Mouse (Mus musculus) MEL (cell line): Measurements from ENCODE around the gene Ly6g6c. TPM values are rescaled to one million over a fixed set of nuclear protein-coding genes. Genes with fewer than 3 reads are reported as not detected.

Experiments used
- DNase-seq: peaks from one replicate; pipeline ENCODE4 v3.0.0; 2011; ENCODE audit warnings: low read depth, low spot score
- H3K27ac ChIP-seq: 2 replicates; pipeline ENCODE4 v1.5.1; 2012; ENCODE audit warnings: low read depth, mild to moderate bottlenecking, control low read depth, low read length, moderate library complexity; ENCODE audit not compliant: control insufficient read depth
- H3K27me3 ChIP-seq, 2 experiments: fragments of 150-350 bp in 1 of 2; sonication (generic) in 1 of 2; 2 replicates each; pipeline ENCODE4 v1.6.1; 2012; ENCODE audit warnings: low read length in 2 of 2, mild to moderate bottlenecking in 2 of 2, improper control_type of control experiment in 1 of 2, moderate library complexity in 1 of 2; ENCODE audit not compliant: insufficient read depth in 2 of 2, control insufficient read depth in 1 of 2
- H3K36me3 ChIP-seq, 2 experiments: 2 replicates each; pipeline ENCODE4 v1.6.1; 2012 to 2014; ENCODE audit warnings: low read length in 2 of 2, improper control_type of control experiment in 1 of 2, inconsistent platforms in 1 of 2, mild to moderate bottlenecking in 1 of 2; ENCODE audit not compliant: insufficient read depth in 2 of 2, control insufficient read depth in 1 of 2
- H3K4me1 ChIP-seq, 2 experiments: fragments of 150-350 bp in 1 of 2; sonication (generic) in 1 of 2; 2 replicates each; pipeline ENCODE4 v1.6.1; 2012; ENCODE audit warnings: low read length in 2 of 2, improper control_type of control experiment in 1 of 2, mild to moderate bottlenecking in 1 of 2; ENCODE audit not compliant: insufficient read depth in 2 of 2, control insufficient read depth in 1 of 2
- H3K4me3 ChIP-seq, 2 experiments: fragments of 150-350 bp in 1 of 2; sonication (generic) in 1 of 2; 2 replicates each; pipeline ENCODE4 v1.5.1; 2012; ENCODE audit warnings: low read depth in 2 of 2, low read length in 2 of 2, mild to moderate bottlenecking in 2 of 2, moderate library complexity in 2 of 2, control low read depth in 1 of 2, improper control_type of control experiment in 1 of 2; ENCODE audit not compliant: control insufficient read depth in 1 of 2, insufficient read depth in 1 of 2
- H3K79me2 ChIP-seq: 2 replicates; pipeline ENCODE4 v1.6.1; 2012; ENCODE audit warnings: mild to moderate bottlenecking, low read length, moderate library complexity; ENCODE audit not compliant: control insufficient read depth, poor library complexity, insufficient read depth
- H3K9ac ChIP-seq: 2 replicates; pipeline ENCODE4 v1.6.1; 2012; ENCODE audit warnings: low read depth, mild to moderate bottlenecking, control low read depth, low read length, moderate library complexity; ENCODE audit not compliant: control insufficient read depth, poor library complexity, severe bottlenecking
- H3K9me3 ChIP-seq: fragments of 150-350 bp; sonication (generic); replicated peaks from 2 replicates; pipeline ENCODE4 v1.6.1; 2012; ENCODE audit warnings: mild to moderate bottlenecking, low read length, improper control_type of control experiment, moderate library complexity; ENCODE audit not compliant: insufficient read depth
- BHLHE40 ChIP-seq: IDR thresholded peaks from 2 replicates; pipeline ENCODE4 v1.6.1; 2012; ENCODE audit warnings: low read depth, mild to moderate bottlenecking, inconsistent platforms, low read length, improper control_type of control experiment, borderline replicate concordance
- CHD1 ChIP-seq: IDR thresholded peaks from 2 replicates; pipeline ENCODE4 v1.6.1; 2012; ENCODE audit warnings: low read depth, mild to moderate bottlenecking, inconsistent platforms, low read length, improper control_type of control experiment
- CTCF ChIP-seq, 3 experiments: IDR thresholded peaks in 2 of 3; conservative IDR thresholded peaks in 1 of 3; 2 replicates each; pipeline ENCODE4 v1.5.1; 2011 to 2012; ENCODE audit warnings: low read length in 3 of 3, low read depth in 2 of 3, mild to moderate bottlenecking in 2 of 3, improper control_type of control experiment in 1 of 3, inconsistent platforms in 1 of 3, mixed read lengths in 1 of 3, moderate library complexity in 1 of 3; ENCODE audit not compliant: control insufficient read depth in 1 of 3, insufficient read depth in 1 of 3, poor library complexity in 1 of 3, severe bottlenecking in 1 of 3
- EP300 ChIP-seq, 2 experiments: IDR thresholded peaks; 2 replicates each; pipeline ENCODE4 v1.6.1; 2011; ENCODE audit warnings: improper control_type of control experiment in 2 of 2, low read length in 2 of 2, low read depth in 1 of 2, mild to moderate bottlenecking in 1 of 2
- GATA1 ChIP-seq: IDR thresholded peaks from 2 replicates; pipeline ENCODE4 v1.6.1; 2011; ENCODE audit warnings: low read depth, low read length, improper control_type of control experiment
- HCFC1 ChIP-seq: IDR thresholded peaks from 2 replicates; pipeline ENCODE4 v1.6.1; 2012; ENCODE audit warnings: low read depth, mild to moderate bottlenecking, inconsistent platforms, low read length, improper control_type of control experiment, moderate library complexity
- JUND ChIP-seq: IDR thresholded peaks from 2 replicates; pipeline ENCODE4 v1.6.1; 2011; ENCODE audit warnings: low read depth, mild to moderate bottlenecking, improper control_type of control experiment, low read length
- KAT2A ChIP-seq: conservative IDR thresholded peaks from 2 replicates; pipeline ENCODE4 v1.6.1; 2012; ENCODE audit warnings: low read depth, low read length, improper control_type of control experiment, inconsistent platforms
- MAFK ChIP-seq: IDR thresholded peaks from 2 replicates; pipeline ENCODE4 v1.6.1; 2011; ENCODE audit warnings: low read depth, mild to moderate bottlenecking, low read length, improper control_type of control experiment, borderline replicate concordance
- MAX ChIP-seq: IDR thresholded peaks from 2 replicates; pipeline ENCODE4 v1.6.1; 2011; ENCODE audit warnings: low read length, improper control_type of control experiment
- MAZ ChIP-seq: IDR thresholded peaks from 2 replicates; pipeline ENCODE4 v1.6.1; 2012; ENCODE audit warnings: low read depth, mild to moderate bottlenecking, inconsistent platforms, low read length, improper control_type of control experiment
- MEF2A ChIP-seq: IDR thresholded peaks from 2 replicates; pipeline ENCODE4 v1.6.1; 2014; ENCODE audit warnings: low read depth, mild to moderate bottlenecking, inconsistent platforms, low read length, improper control_type of control experiment; ENCODE audit not compliant: poor library complexity, insufficient replicate concordance, severe bottlenecking; ENCODE audit errors: extremely low read depth
- MXI1 ChIP-seq: IDR thresholded peaks from 2 replicates; pipeline ENCODE4 v1.6.1; 2011; ENCODE audit warnings: mild to moderate bottlenecking, low read depth, low read length, improper control_type of control experiment
- MYB ChIP-seq: IDR thresholded peaks from 2 replicates; pipeline ENCODE4 v1.6.1; 2011; ENCODE audit warnings: mild to moderate bottlenecking, low read depth, low read length, improper control_type of control experiment
- MYC ChIP-seq: IDR thresholded peaks from 2 replicates; pipeline ENCODE4 v1.6.1; 2011; ENCODE audit warnings: low read depth, mild to moderate bottlenecking, low read length, improper control_type of control experiment, moderate library complexity
- NELFE ChIP-seq: IDR thresholded peaks from 2 replicates; pipeline ENCODE4 v1.6.1; 2011; ENCODE audit warnings: low read depth, low read length, improper control_type of control experiment
- POLR2AphosphoS5 ChIP-seq: IDR thresholded peaks from 2 replicates; pipeline ENCODE4 v1.6.1; 2012; ENCODE audit warnings: low read depth, borderline replicate concordance, mild to moderate bottlenecking, inconsistent platforms, low read length, moderate library complexity, mixed read lengths
- SMC3 ChIP-seq: IDR thresholded peaks from 2 replicates; pipeline ENCODE4 v1.6.1; 2011; ENCODE audit warnings: low read depth, low read length, improper control_type of control experiment
- TAL1 ChIP-seq: IDR thresholded peaks from 2 replicates; pipeline ENCODE4 v1.6.1; 2012; ENCODE audit warnings: mild to moderate bottlenecking, inconsistent platforms, low read length, moderate library complexity, mixed read lengths
- TCF12 ChIP-seq: IDR thresholded peaks from 2 replicates; pipeline ENCODE4 v1.6.1; 2014; ENCODE audit warnings: low read depth, mild to moderate bottlenecking, inconsistent platforms, low read length, improper control_type of control experiment, moderate library complexity
- USF2 ChIP-seq, 2 experiments: IDR thresholded peaks; 2 replicates each; pipeline ENCODE4 v1.6.1; 2011 to 2012; ENCODE audit warnings: improper control_type of control experiment in 2 of 2, low read length in 2 of 2, borderline replicate concordance in 1 of 2, inconsistent platforms in 1 of 2, low read depth in 1 of 2, mild to moderate bottlenecking in 1 of 2; ENCODE audit not compliant: insufficient read depth in 1 of 2
- ZMIZ1 ChIP-seq: IDR thresholded peaks from 2 replicates; pipeline ENCODE4 v1.6.1; 2012; ENCODE audit warnings: low read depth, mild to moderate bottlenecking, inconsistent platforms, low read length, improper control_type of control experiment, moderate library complexity
- ZNF384 ChIP-seq: IDR thresholded peaks from 2 replicates; pipeline ENCODE4 v1.6.1; 2012; ENCODE audit warnings: low read depth, mild to moderate bottlenecking, inconsistent platforms, low read length, improper control_type of control experiment
- polyA plus RNA-seq, 2 experiments: library from polyadenylated mRNA; stranded (reverse) in 1 of 2; unstranded in 1 of 2; fragments of >175 nt in 1 of 2; fragments of >200 nt in 1 of 2; gene quantifications; 2 replicates each; pipeline versions ENCODE4 v1.2.1 to v1.2.4; 2012; ENCODE audit warnings: low replicate concordance in 2 of 2, low read depth in 1 of 2; ENCODE audit not compliant: insufficient read length in 2 of 2, insufficient read depth in 1 of 2, missing spikeins in 1 of 2
- total RNA-seq: library from RNA; depleted of rRNA; stranded (reverse); fragments of 300-350 nt; gene quantifications from 2 replicates; pipeline ENCODE4 v1.2.3, GENCODE M21; 2012

Ly6g6c gene
- total and polyA plus RNA-seq, 3 experiments = 0.24 TPM; not detected in 2

GRCm38 (mm10) chr17:35068213-35068914 is 3.2 kb downstream of the Ly6g6c start:
- no peaks in the 10 kb centered on the region for H3K9me3 ChIP-seq
- peaks cover 0 to 16% of the 10 kb centered on the region in 2 experiments; a peak in 3 of 4 replicates for H3K4me1 ChIP-seq
- H3K4me3 ChIP-seq = no peak overlapping the region
- no peaks in the 10 kb centered on the region; a peak in 1 of 4 replicates for H3K36me3 ChIP-seq
- H3K79me2 ChIP-seq = no peaks in the 10 kb centered on the region
- DNase-seq = peak; percentile 50
- no peaks in the 10 kb centered on the region for H3K27me3 ChIP-seq
- no peak overlapping the region for H3K27ac ChIP-seq
- TF ChIP-seq EP300 (IDR thresholded peaks at IDR 0.05; ENCODE audit: low read depth in 1 of 2, low read length in 2 of 2) (peak in 1 of 2 experiments; percentile 17; a peak in 1 of 4 replicates), MXI1 (no peak), JUND (0 out of 2 replicates have a peak, but pooled peaks have one; percentile 38), GATA1 (peak; percentile 45; the same call in 1 of the 2 replicates)
- no peak overlapping the region for H3K9ac ChIP-seq

GRCm38 (mm10) chr17:35070556-35071229 is 5.5 kb downstream of the Ly6g6c start:
- no peaks in the 10 kb centered on the region for H3K79me2 ChIP-seq

GRCm38 (mm10) chr17:35071454-35071853 is 6.3 kb downstream of the Ly6g6c start:
- no peaks in the 10 kb centered on the region for H3K79me2 ChIP-seq
- H3K9ac ChIP-seq = no peak overlapping the region
- H3K27ac ChIP-seq = no peak overlapping the region
- H3K4me1 ChIP-seq = peaks cover 0 to 16% of the 10 kb centered on the region in 2 experiments; a peak in 3 of 4 replicates
- TF ChIP-seq ZMIZ1 = no peak
- TF ChIP-seq MYC = no peak
- TF ChIP-seq TCF12 = no peak
- no peak for TF ChIP-seq MEF2A
- no peak for TF ChIP-seq MAZ
- no peak for TF ChIP-seq NELFE
- TF ChIP-seq BHLHE40 = no peak
- no peak for TF ChIP-seq KAT2A
- TF ChIP-seq USF2 (IDR thresholded peaks at IDR 0.05; ENCODE audit: borderline replicate concordance in 1 of 2, insufficient read depth in 1 of 2, low read depth in 1 of 2, low read length in 2 of 2) = no peak
- no peak for TF ChIP-seq ZNF384
- TF ChIP-seq HCFC1 = no peak
- no peak for TF ChIP-seq TAL1
- no peak for TF ChIP-seq POLR2AphosphoS5
- no peak for TF ChIP-seq CHD1
- no peak for TF ChIP-seq CTCF (IDR thresholded peaks at IDR 0.05 in 2 of 3, conservative IDR thresholded peaks at IDR 0.05 in 1 of 3; ENCODE audit: control insufficient read depth in 1 of 3, insufficient read depth in 1 of 3, low read depth in 2 of 3, low read length in 3 of 3, poor library complexity in 1 of 3, severe bottlenecking in 1 of 3)
- TF ChIP-seq MAX = no peak
- TF ChIP-seq MYB = no peak
- TF ChIP-seq MAFK = no peak
- TF ChIP-seq, all 39 proteins: peak for 0
- Histone ChIP-seq H3K4me3 (no peak overlapping the region), H3K9me3 (no peaks in the 10 kb centered on the region), H3K27me3 (no peaks in the 10 kb centered on the region), H3K36me3 (no peaks in the 10 kb centered on the region; a peak in 1 of 4 replicates)
- DNase-seq = no peak

More at GRCm38 (mm10) chr17:35070556-35071229, 5.5 kb downstream of the Ly6g6c start:
- Histone ChIP-seq H3K9ac (no peak overlapping the region), H3K27me3 (no peaks in the 10 kb centered on the region), H3K9me3 (no peaks in the 10 kb centered on the region), H3K36me3 (no peaks in the 10 kb centered on the region; a peak in 1 of 4 replicates), H3K4me1 (peaks cover 0 to 16% of the 10 kb centered on the region in 2 experiments; a peak in 3 of 4 replicates), H3K4me3 (no peak overlapping the region), H3K27ac (no peak overlapping the region)
- TF ChIP-seq SMC3 = no peak
- TF ChIP-seq MYB = 0 out of 2 replicates have a peak, but pooled peaks have one; percentile 8
- no peak for DNase-seq
